Mouse (Mus musculus) limb, embryonic 14.5 days (tissue): ENCODE data around the gene Otulin. TPM values are rescaled to one million over a fixed set of nuclear protein-coding genes. Genes with fewer than 3 reads are reported as not detected.

Experiments used
- ATAC-seq: fragments of 200-750 bp; cut with Nextera tagmentation; 2 replicates; pipeline ENCODE4 v1.8.0; 2017; ENCODE audit warnings: low read depth, moderate number of reproducible peaks, moderate TSS enrichment; ENCODE audit not compliant: low FRiP score
- DNase-seq: peaks from one replicate; pipeline ENCODE4 v3.0.0-alpha.2; 2015; ENCODE audit warnings: low spot score
- H3K27ac ChIP-seq: fragments of 300-500 bp; sonication (generic); replicated peaks from 2 replicates; pipeline ENCODE4 v1.5.1; 2014; ENCODE audit warnings: low read depth, mild to moderate bottlenecking, low read length, moderate library complexity, mixed read lengths
- H3K27me3 ChIP-seq: fragments of 300-500 bp; sonication (generic); 2 replicates; pipeline ENCODE4 v1.6.1; 2014; ENCODE audit warnings: low read length, mixed read lengths; ENCODE audit not compliant: control insufficient read depth, insufficient read depth
- H3K36me3 ChIP-seq: fragments of 300-500 bp; sonication (generic); 2 replicates; pipeline ENCODE4 v1.6.1; 2014; ENCODE audit warnings: mild to moderate bottlenecking, low read length, moderate library complexity, mixed read lengths; ENCODE audit not compliant: control insufficient read depth, insufficient read depth
- H3K4me1 ChIP-seq: fragments of 300-500 bp; sonication (generic); 2 replicates; pipeline ENCODE4 v1.6.1; 2014; ENCODE audit warnings: antibody characterized with exemption, low read length, mixed read lengths; ENCODE audit not compliant: control insufficient read depth, insufficient read depth
- H3K4me2 ChIP-seq: fragments of 300-500 bp; sonication (generic); replicated peaks from 2 replicates; pipeline ENCODE4 v1.6.1; 2014; ENCODE audit warnings: low read depth, mild to moderate bottlenecking, low read length, moderate library complexity; ENCODE audit not compliant: severe bottlenecking
- H3K4me3 ChIP-seq: fragments of 300-500 bp; sonication (generic); replicated peaks from 2 replicates; pipeline ENCODE4 v1.5.1; 2014; ENCODE audit warnings: low read length
- H3K9ac ChIP-seq: fragments of 300-500 bp; sonication (generic); 2 replicates; pipeline ENCODE4 v1.6.1; 2014; ENCODE audit warnings: mild to moderate bottlenecking, low read depth, low read length, moderate library complexity; ENCODE audit not compliant: severe bottlenecking
- H3K9me3 ChIP-seq: fragments of 300-500 bp; sonication (generic); 2 replicates; pipeline ENCODE4 v1.6.1; 2016; ENCODE audit warnings: low read length; ENCODE audit not compliant: control insufficient read depth
- POLR2A ChIP-seq: fragments of 200-500 bp; IDR thresholded peaks from 2 replicates; pipeline ENCODE4 v1.8.0; 2012; ENCODE audit warnings: inconsistent platforms, mild to moderate bottlenecking, moderate library complexity, borderline replicate concordance; ENCODE audit not compliant: insufficient read depth, insufficient read length; ENCODE audit errors: extremely low read depth
- WGBS: fragments of 180-500 bp; shearing (Covaris S2); extraction: QIAGEN DNeasy Blood & Tissue Kit; methylation state at CpG from one replicate; pipeline ENCODE4 v1.1.7; 2014; 5-methylcytosine and 5-hydroxymethylcytosine counted together
- polyA plus RNA-seq, 2 experiments: library from polyadenylated mRNA; depleted of rRNA in 1 of 2; stranded (reverse) in 1 of 2; unstranded in 1 of 2; fragments of >200 nt; fragmentation: Nextera tagmentation in 1 of 2; extraction: Ambion mirVana in 1 of 2; gene quantifications; 2 replicates each; pipeline versions ENCODE4 v1.2.1 to v1.2.3; 2012 to 2014

Otulin gene
- polyA plus RNA-seq, 2 experiments = 25.7 to 43.0 TPM

DNA sequence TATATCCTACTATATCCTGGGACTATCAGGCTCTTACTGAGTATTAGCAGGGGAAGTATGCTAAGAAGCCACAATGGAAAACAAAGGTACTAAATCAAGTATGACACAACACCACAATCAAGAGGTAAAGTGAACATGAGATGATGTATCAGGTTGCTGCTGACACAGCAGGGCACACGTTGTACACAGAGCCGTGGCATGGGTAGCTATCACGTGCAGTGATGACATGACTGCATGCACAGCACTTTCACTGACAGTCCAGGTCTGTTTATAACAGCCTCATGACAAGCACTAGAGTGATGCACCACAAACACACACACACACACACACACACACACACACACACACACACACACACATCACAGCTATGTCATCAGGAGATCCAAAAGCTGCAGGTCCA lies 13.3 kb downstream of the Otulin start:
- Histone ChIP-seq H3K27me3 (no peaks in the 10 kb centered on the region), H3K36me3 (peaks cover 53% of the 10 kb centered on the region), H3K9me3 (no peaks in the 10 kb centered on the region), H3K9ac (no peak overlapping the region), H3K4me3 (no peak overlapping the region), H3K27ac (no peak overlapping the region), H3K4me1 (no peaks in the 10 kb centered on the region), H3K4me2 (no peak overlapping the region)
- 83% methylated on average over 3 of the region's 3 CpGs for WGBS
- no peak for TF ChIP-seq POLR2A
- DNase-seq (no peak), ATAC-seq (no peak)

DNA sequence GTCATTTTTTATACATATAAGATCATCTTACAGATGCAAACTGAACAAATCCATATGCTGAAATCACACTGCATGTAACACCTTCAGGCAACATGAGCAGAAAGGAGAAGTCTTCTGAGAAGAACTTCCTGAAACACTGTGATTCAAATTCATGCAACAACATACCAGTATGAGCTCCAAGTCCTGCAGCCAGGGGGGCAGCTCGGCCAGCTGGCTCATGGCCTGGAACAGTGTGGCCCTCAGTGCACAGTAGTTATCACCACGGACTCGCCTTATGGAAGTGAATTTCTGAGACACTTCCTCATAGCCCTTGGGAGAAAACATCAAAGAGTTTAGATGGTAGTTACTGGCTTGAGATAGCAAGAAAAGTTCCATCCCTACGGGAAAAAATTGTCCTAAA lies 14.3 kb downstream of the Otulin start:
- ATAC-seq = no peak
- Histone ChIP-seq H3K4me2 (no peak overlapping the region), H3K27me3 (no peaks in the 10 kb centered on the region), H3K4me1 (no peaks in the 10 kb centered on the region), H3K27ac (no peak overlapping the region), H3K36me3 (peaks cover 55% of the 10 kb centered on the region), H3K9me3 (no peaks in the 10 kb centered on the region), H3K4me3 (no peak overlapping the region), H3K9ac (no peak overlapping the region)
- no peak for DNase-seq
- WGBS = 74% methylated on average over 4 of the region's 4 CpGs
- no peak for TF ChIP-seq POLR2A

DNA sequence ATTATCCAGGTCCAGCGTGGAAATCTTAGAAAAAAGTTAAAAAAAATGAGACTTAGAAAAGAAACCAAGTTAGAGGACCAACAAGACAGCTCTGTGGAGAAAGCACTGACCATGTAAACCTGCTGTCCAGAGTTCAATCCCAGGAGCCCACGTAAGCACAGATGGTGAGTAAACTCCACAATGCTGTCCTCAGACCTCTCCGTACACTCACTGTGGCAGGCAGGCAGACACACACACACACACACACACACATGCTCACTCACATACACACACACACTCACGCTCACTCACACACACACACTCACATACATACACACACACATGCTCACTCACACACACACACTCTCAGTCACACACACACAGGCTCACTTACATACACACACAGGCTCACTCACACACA lies 17.2 kb downstream of the Otulin start:
- WGBS = 89% methylated on average over 4 of the region's 4 CpGs
- ATAC-seq (no peak), DNase-seq (no peak)
- peaks cover 3% of the 10 kb centered on the region; the same call in 1 of the 2 replicates for H3K4me1 ChIP-seq
- H3K36me3 ChIP-seq = peaks cover 51% of the 10 kb centered on the region
- no peaks in the 10 kb centered on the region for H3K27me3 ChIP-seq
- H3K4me2 ChIP-seq = no peak overlapping the region
- H3K4me3 ChIP-seq = no peak overlapping the region
- H3K27ac ChIP-seq = no peak overlapping the region
- H3K9ac ChIP-seq = no peak overlapping the region
- no peaks in the 10 kb centered on the region for H3K9me3 ChIP-seq
- TF ChIP-seq POLR2A = no peak

DNA sequence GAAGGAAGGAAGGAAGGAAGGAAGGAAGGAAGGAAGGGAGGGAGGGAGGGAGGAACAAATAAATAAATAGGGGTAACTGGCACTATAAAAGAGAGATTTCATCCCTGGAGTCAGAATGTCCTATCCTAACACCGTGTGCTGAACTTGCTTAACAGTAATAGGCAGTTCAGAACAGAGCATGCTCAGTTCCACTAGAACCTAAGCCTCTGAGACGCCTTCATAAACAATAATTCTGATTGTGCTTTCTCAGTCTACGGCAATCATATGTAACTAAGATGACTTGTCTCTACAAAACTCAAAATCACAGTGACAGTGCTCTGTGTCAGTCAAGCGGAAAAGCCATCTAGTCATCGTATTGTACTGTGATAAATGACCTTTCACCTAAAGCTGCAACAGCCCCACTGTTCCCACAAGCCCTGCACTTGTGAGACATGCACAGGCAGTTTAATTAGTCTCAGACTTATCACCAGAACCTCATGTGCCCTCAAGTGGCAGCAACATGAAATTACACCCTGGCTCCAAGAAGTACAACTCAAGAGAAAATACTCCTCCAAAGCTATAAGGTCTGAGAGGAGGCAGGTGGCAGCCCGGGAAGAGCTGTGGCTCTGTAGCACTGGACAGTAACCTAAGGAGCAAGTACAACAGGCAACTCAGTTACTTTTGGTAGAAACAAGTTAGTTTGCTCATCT lies 17.8 kb downstream of the Otulin start:
- TF ChIP-seq POLR2A = no peak

DNA sequence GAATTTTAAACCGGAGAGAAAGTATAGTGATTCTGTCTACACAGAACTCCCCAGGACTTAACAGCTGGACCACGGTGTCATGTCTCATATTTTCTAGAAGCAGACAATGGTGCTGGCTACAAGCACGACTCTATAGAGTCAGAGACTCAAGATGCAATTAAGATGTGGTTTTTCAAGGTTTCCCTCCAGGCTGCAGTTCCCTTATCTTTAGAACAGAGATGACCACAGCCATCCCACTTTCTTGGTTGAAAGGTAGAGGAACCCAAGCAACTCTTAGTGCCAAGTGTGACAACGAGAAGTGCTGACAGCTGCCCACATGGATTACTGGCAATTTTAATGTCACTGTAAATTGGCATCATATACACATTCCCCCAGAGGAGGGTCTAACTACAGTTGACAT lies 20.9 kb downstream of the Otulin start:
- Histone ChIP-seq H3K9me3 (no peaks in the 10 kb centered on the region), H3K4me1 (peaks cover 3% of the 10 kb centered on the region; the same call in 1 of the 2 replicates), H3K27ac (no peak overlapping the region), H3K4me3 (no peak overlapping the region), H3K9ac (no peak overlapping the region), H3K36me3 (peaks cover 57% of the 10 kb centered on the region), H3K4me2 (no peak overlapping the region), H3K27me3 (no peaks in the 10 kb centered on the region)
- TF ChIP-seq POLR2A = no peak
- no peak for DNase-seq
- ATAC-seq = no peak
- 47% methylated on average over 4 of the region's 4 CpGs for WGBS

More for the DNA sequence above, 17.8 kb downstream of the Otulin start:
- Histone ChIP-seq H3K36me3 (peaks cover 49% of the 10 kb centered on the region), H3K27me3 (no peaks in the 10 kb centered on the region), H3K4me3 (no peak overlapping the region), H3K9ac (no peak overlapping the region), H3K9me3 (no peaks in the 10 kb centered on the region), H3K27ac (no peak overlapping the region), H3K4me2 (no peak overlapping the region), H3K4me1 (peaks cover 3% of the 10 kb centered on the region; the same call in 1 of the 2 replicates)
- WGBS = 59% methylated on average over 6 of the region's 6 CpGs
- DNase-seq (peak; percentile 71), ATAC-seq (peak; percentile 54; the same call in 1 of the 2 replicates)

DNA sequence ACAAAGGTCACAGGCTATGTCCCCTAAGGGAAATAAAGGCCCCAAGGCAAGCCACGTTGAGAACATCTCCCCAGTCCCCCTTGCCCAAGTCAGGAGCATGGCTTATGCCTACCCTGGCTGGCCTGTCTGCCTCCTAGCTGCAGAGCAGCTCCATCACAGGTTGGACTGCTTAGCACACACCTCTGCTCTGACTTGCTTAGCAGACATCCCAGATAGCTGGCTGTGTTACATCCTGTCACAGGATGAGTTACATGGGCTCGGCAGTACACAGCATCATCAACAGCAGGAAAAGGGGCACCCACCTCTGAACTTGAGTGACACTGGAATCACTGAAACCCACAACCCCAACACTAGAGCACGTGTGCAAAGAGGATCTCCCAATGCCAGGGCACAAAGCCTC lies 25.2 kb downstream of the Otulin start:
- H3K27me3 ChIP-seq = no peaks in the 10 kb centered on the region
- no peak overlapping the region for H3K9ac ChIP-seq
- no peaks in the 10 kb centered on the region for H3K9me3 ChIP-seq
- H3K4me3 ChIP-seq = no peak overlapping the region
- no peak for TF ChIP-seq POLR2A
- no peak overlapping the region for H3K4me2 ChIP-seq
- H3K27ac ChIP-seq = no peak overlapping the region
- H3K36me3 ChIP-seq = peaks cover 56% of the 10 kb centered on the region
- WGBS = 82% methylated on average over 3 of the region's 3 CpGs
- H3K4me1 ChIP-seq = peaks cover 3% of the 10 kb centered on the region; the same call in 1 of the 2 replicates
- ATAC-seq (no peak), DNase-seq (no peak)
